Mouse (Mus musculus) brain, embryonic 14.5 days (tissue): ENCODE results near the gene Serpini1.

Experiments used
- CTCF ChIP-seq: fragments of 200-500 bp; IDR thresholded peaks from 2 replicates; pipeline ENCODE4 v1.5.1; 2012; ENCODE audit warnings: inconsistent platforms, mild to moderate bottlenecking, moderate library complexity, borderline replicate concordance; ENCODE audit not compliant: insufficient read depth, insufficient read length; ENCODE audit errors: extremely low read depth
- POLR2A ChIP-seq: fragments of 200-500 bp; IDR thresholded peaks from 2 replicates; pipeline ENCODE4 v1.6.1; 2012; ENCODE audit warnings: mild to moderate bottlenecking, inconsistent platforms, borderline replicate concordance; ENCODE audit not compliant: poor library complexity, insufficient read depth, insufficient read length, severe bottlenecking; ENCODE audit errors: extremely low read depth

DNA sequence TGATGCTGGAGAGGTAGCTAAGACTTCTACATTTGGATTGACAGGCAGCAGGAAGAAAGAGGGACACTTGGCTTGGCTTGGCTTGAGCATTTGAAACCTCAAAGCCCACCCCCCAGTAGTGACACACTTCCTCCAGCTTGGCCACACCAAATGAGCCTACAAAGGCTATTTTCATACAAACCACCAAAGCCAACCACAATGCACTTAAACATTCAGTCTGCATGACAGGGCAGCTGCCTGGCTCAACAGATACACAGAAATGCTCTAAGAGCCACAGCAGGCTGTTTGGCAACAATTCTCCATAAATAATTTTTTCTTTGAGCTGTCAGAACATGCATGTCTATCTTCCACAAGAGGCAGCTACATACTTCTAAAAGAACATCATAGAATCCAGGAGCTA, 90.2 kb downstream of the Serpini1 start:
- no peak for TF ChIP-seq CTCF
- TF ChIP-seq POLR2A: no peak
